Mouse (Mus musculus) small intestine, adult 10 weeks (tissue): ENCODE data around the gene Gm10591. TPM values are rescaled to one million over a fixed set of nuclear protein-coding genes. Genes with fewer than 3 reads are reported as not detected.

Source experiments
- polyA plus RNA-seq: library from polyadenylated mRNA; stranded (reverse); fragments of 350-450 nt; fragmentation: Illumina TruSeq; extraction: RNeasy Lipid Tissue Mini Kit (QIAGEN cat#74804); gene quantifications from one replicate; pipeline ENCODE4 v1.2.3, GENCODE M21; 2014; ENCODE audit warnings: low replicate concordance

Gene Gm10591
- polyA plus RNA-seq = not detected

GRCm38 (mm10) chr4:42611895-42612294 lies at the start of gene Gm10591:
TSS of gene Gm10591 (plus strand) at chr4:42612195.

GRCm38 (mm10) chr4:42629419-42629818 lies 17.4 kb downstream of the Gm10591 start, which contains the start of gene Gm2564:
TSS of gene Gm2564 (plus strand) at chr4:42629719.

GRCm38 (mm10) chr4:42654951-42655350 lies 43.0 kb downstream of the Gm10591 start, which contains the start of gene Ccl27b:
TSS of gene Ccl27b (plus strand) at chr4:42655251.

GRCm38 (mm10) chr4:42661793-42662192 lies 49.8 kb downstream of the Gm10591 start, which contains the start of gene Il11ra2:
TSS of gene Il11ra2 (minus strand) at chr4:42661893.

Other genes starting within 250 kb of the Gm10591 start
- not detected for gene Gm21586, start 172.8 kb upstream of the Gm10591 start, polyA plus RNA-seq
- gene Gm2163, start 145.4 kb upstream of the Gm10591 start, polyA plus RNA-seq = not detected
- not detected for gene Fam205a2, start 84.0 kb upstream of the Gm10591 start, polyA plus RNA-seq
- not detected for gene Gm2564, start 17.5 kb downstream of the Gm10591 start, polyA plus RNA-seq
- gene Ccl27b, start 43.1 kb downstream of the Gm10591 start, polyA plus RNA-seq = not detected
- gene Il11ra2, start 49.7 kb downstream of the Gm10591 start, polyA plus RNA-seq = not detected
- gene 4930578G10Rik, start 123.3 kb downstream of the Gm10591 start, polyA plus RNA-seq = not detected
- not detected for gene Ccl19, start 144.4 kb downstream of the Gm10591 start, polyA plus RNA-seq
- gene Ccl21a, start 161.8 kb downstream of the Gm10591 start, polyA plus RNA-seq = not detected
- gene Fam205a1, start 241.7 kb downstream of the Gm10591 start, polyA plus RNA-seq = not detected
- gene Gm12394, start 244.6 kb downstream of the Gm10591 start, polyA plus RNA-seq = not detected